Mouse (Mus musculus) brain, embryonic 14.5 days (tissue): ENCODE data around the gene Cdh13.

Source experiments
- CTCF ChIP-seq: fragments of 200-500 bp; IDR thresholded peaks from 2 replicates; pipeline ENCODE4 v1.5.1; 2012; ENCODE audit warnings: inconsistent platforms, mild to moderate bottlenecking, moderate library complexity, borderline replicate concordance; ENCODE audit not compliant: insufficient read depth, insufficient read length; ENCODE audit errors: extremely low read depth
- POLR2A ChIP-seq: fragments of 200-500 bp; IDR thresholded peaks from 2 replicates; pipeline ENCODE4 v1.6.1; 2012; ENCODE audit warnings: mild to moderate bottlenecking, inconsistent platforms, borderline replicate concordance; ENCODE audit not compliant: poor library complexity, insufficient read depth, insufficient read length, severe bottlenecking; ENCODE audit errors: extremely low read depth

GRCm38 (mm10) chr8:118443361-118443760 lies 159.8 kb downstream of the Cdh13 start:
- peak; percentile 41; the same call in 1 of the 2 replicates for TF ChIP-seq CTCF
- TF ChIP-seq POLR2A: no peak
